In the genomic region with DNA sequence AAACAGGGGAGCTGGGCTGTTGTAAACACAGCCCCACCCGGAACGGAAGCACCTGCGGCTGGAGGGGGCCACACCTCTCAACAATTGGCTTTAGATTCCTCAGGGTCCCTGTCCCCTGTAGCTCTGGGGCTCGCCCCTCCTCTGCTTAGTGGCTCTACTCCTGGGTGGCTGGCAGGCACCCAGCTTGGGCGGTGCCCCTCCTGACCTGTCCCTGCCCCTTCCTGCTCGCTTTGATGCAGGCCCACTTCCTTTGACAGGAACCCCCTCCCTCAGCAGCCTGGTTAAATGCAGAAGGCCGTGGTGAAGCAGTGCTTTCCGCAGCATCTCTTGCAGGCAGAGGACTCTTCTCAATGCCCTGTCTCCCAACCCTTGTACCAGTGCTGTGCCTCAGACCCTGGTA, we compare ENCODE assay signal across 8 mouse cellular contexts. TPM values are rescaled to one million over a fixed set of nuclear protein-coding genes. Genes with fewer than 3 reads are reported as not detected.
A peak's percentile ranks its signal among the peaks of the same experiment; 100 is the strongest.
DNase-seq lines count a peak whose midpoint lies in the region; ATAC-seq and TF ChIP-seq lines count a peak whose summit lies in the region.

No protein-coding gene starts in this region.

- H3K4me2 ChIP-seq in midbrain, postnatal 0 days (ENCODE audit: low read depth, low read length, poor library complexity, severe bottlenecking) = no peak overlapping the region
- H3K4me2 ChIP-seq in midbrain, embryonic 14.5 days (ENCODE audit: low read length) = no peak overlapping the region
- H3K4me2 ChIP-seq in embryonic facial prominence, embryonic 12.5 days (replicated peaks) = no peak overlapping the region
- peak overlapping the region; percentile 37; the same call in 1 of the 2 replicates for H3K4me2 ChIP-seq in intestine, postnatal 0 days (replicated peaks; ENCODE audit: low read depth)

- 70% methylated on average over 8 of the region's 8 CpGs for WGBS in midbrain, postnatal 0 days
- WGBS in midbrain, embryonic 14.5 days = 86% methylated on average over 8 of the region's 8 CpGs
- WGBS in embryonic facial prominence, embryonic 12.5 days = 76% methylated on average over 8 of the region's 8 CpGs
- 29% methylated on average over 8 of the region's 8 CpGs for WGBS in intestine, postnatal 0 days

- ATAC-seq in midbrain, postnatal 0 days (ENCODE audit: low FRiP score) = no peak
- no peak for ATAC-seq in midbrain, embryonic 14.5 days (ENCODE audit: low FRiP score, low TSS enrichment)
- ATAC-seq in embryonic facial prominence, embryonic 12.5 days (ENCODE audit: insufficient number of reproducible peaks, insufficient read depth, low FRiP score, low TSS enrichment) = no peak
- no peak for ATAC-seq in intestine, postnatal 0 days

- H3K27ac ChIP-seq in midbrain, postnatal 0 days (ENCODE audit: low read depth, low read length) = 0 out of 2 replicates have a peak overlapping the region, but pooled peaks have one; percentile 12
- no peak overlapping the region for H3K27ac ChIP-seq in midbrain, embryonic 14.5 days (replicated peaks; ENCODE audit: low read depth, low read length)
- peak overlapping the region; percentile 50; the same call in 1 of the 2 replicates for H3K27ac ChIP-seq in embryonic facial prominence, embryonic 12.5 days
- peak overlapping the region; percentile 50 for H3K27ac ChIP-seq in intestine, postnatal 0 days (ENCODE audit: low read depth, low read length)

- H3K9me3 ChIP-seq in midbrain, postnatal 0 days (ENCODE audit: low read length) = no peaks in the 10 kb centered on the region
- H3K9me3 ChIP-seq in midbrain, embryonic 14.5 days (ENCODE audit: control insufficient read depth, low read length) = no peaks in the 10 kb centered on the region
- H3K9me3 ChIP-seq in embryonic facial prominence, embryonic 12.5 days = no peaks in the 10 kb centered on the region
- no peaks in the 10 kb centered on the region for H3K9me3 ChIP-seq in intestine, postnatal 0 days (ENCODE audit: control insufficient read depth)

- DNase-seq in midbrain, postnatal 0 days (ENCODE audit: low spot score) = no peak
- no peak for DNase-seq in midbrain, embryonic 14.5 days
- DNase-seq in lung, postnatal 25 days (ENCODE audit: low spot score) = peak; percentile 86
- peak; percentile 75 to 82 for DNase-seq in thymus, postnatal 10 days (ENCODE audit: low spot score in 2 of 2)
- DNase-seq in retina, postnatal 1 day = no peak
- no peak for DNase-seq in urinary bladder, postnatal 14 days (ENCODE audit: low spot score)

- no peak overlapping the region for H3K4me3 ChIP-seq in midbrain, postnatal 0 days (ENCODE audit: low read depth, low read length)
- no peak overlapping the region for H3K4me3 ChIP-seq in midbrain, embryonic 14.5 days (replicated peaks; ENCODE audit: low read depth, low read length)
- H3K4me3 ChIP-seq in embryonic facial prominence, embryonic 12.5 days = no peak overlapping the region
- H3K4me3 ChIP-seq in intestine, postnatal 0 days (ENCODE audit: low read depth, low read length) = no peak overlapping the region

- peaks cover 3% of the 10 kb centered on the region; the same call in 1 of the 2 replicates for H3K4me1 ChIP-seq in midbrain, postnatal 0 days (ENCODE audit: insufficient read depth, low read length)
- H3K4me1 ChIP-seq in midbrain, embryonic 14.5 days (ENCODE audit: control insufficient read depth, insufficient read depth, low read length) = peaks cover 7% of the 10 kb centered on the region
- peaks cover 26% of the 10 kb centered on the region for H3K4me1 ChIP-seq in embryonic facial prominence, embryonic 12.5 days
- peaks cover 5% of the 10 kb centered on the region; the same call in 1 of the 2 replicates for H3K4me1 ChIP-seq in intestine, postnatal 0 days (replicated peaks; ENCODE audit: control insufficient read depth, insufficient read depth, low read length)

- 0 out of 2 replicates have a peak overlapping the region, but pooled peaks have one; percentile 19 for H3K9ac ChIP-seq in midbrain, postnatal 0 days (replicated peaks; ENCODE audit: low read length, poor library complexity, severe bottlenecking)
- H3K9ac ChIP-seq in midbrain, embryonic 14.5 days (replicated peaks; ENCODE audit: low read length) = no peak overlapping the region
- H3K9ac ChIP-seq in embryonic facial prominence, embryonic 12.5 days = 0 out of 2 replicates have a peak overlapping the region, but pooled peaks have one; percentile 1
- H3K9ac ChIP-seq in intestine, postnatal 0 days (ENCODE audit: low read depth, low read length) = no peak overlapping the region

- H3K27me3 ChIP-seq in midbrain, postnatal 0 days (ENCODE audit: insufficient read depth, low read length) = no peaks in the 10 kb centered on the region
- H3K27me3 ChIP-seq in midbrain, embryonic 14.5 days (ENCODE audit: control insufficient read depth, insufficient read depth, low read length) = no peaks in the 10 kb centered on the region
- no peaks in the 10 kb centered on the region for H3K27me3 ChIP-seq in embryonic facial prominence, embryonic 12.5 days
- no peaks in the 10 kb centered on the region for H3K27me3 ChIP-seq in intestine, postnatal 0 days (replicated peaks; ENCODE audit: control insufficient read depth, insufficient read depth, low read length)

- TF ChIP-seq CTCF in midbrain, postnatal 0 days (IDR thresholded peaks at IDR 0.05) = no peak
- no peak for TF ChIP-seq CTCF in intestine, postnatal 0 days (IDR thresholded peaks at IDR 0.05; ENCODE audit: low read depth)

- H3K36me3 ChIP-seq in midbrain, postnatal 0 days (ENCODE audit: insufficient read depth, low read length) = peaks cover 45% of the 10 kb centered on the region
- peaks cover 71% of the 10 kb centered on the region for H3K36me3 ChIP-seq in midbrain, embryonic 14.5 days (ENCODE audit: control insufficient read depth, insufficient read depth, low read length)
- H3K36me3 ChIP-seq in embryonic facial prominence, embryonic 12.5 days = peaks cover 58% of the 10 kb centered on the region
- H3K36me3 ChIP-seq in intestine, postnatal 0 days (ENCODE audit: control insufficient read depth, insufficient read depth) = peaks cover 58% of the 10 kb centered on the region

RNA-seq across cellular contexts. Expression of a gene that starts 2.8 kb away (rescaled TPM):
- total RNA-seq in midbrain, postnatal 0 days (2014; rRNA removed) = 1,069 and 1,136 TPM in 2 replicates
- 671 and 697 TPM in 2 replicates for polyA plus RNA-seq in midbrain, postnatal 0 days (2015; fragmentation: Nextera tagmentation; extraction: Ambion mirVana)
- polyA plus RNA-seq in midbrain, embryonic 14.5 days (2014; fragmentation: Nextera tagmentation; extraction: Ambion mirVana) = 915 and 960 TPM in 2 replicates
- polyA plus RNA-seq in embryonic facial prominence, embryonic 12.5 days (2016; fragmentation: Nextera tagmentation; extraction: Ambion mirVana) = 1,448 and 1,491 TPM in 2 replicates
- polyA plus RNA-seq in intestine, postnatal 0 days (2015; fragmentation: Nextera tagmentation; extraction: Ambion mirVana) = 1,691 and 1,755 TPM in 2 replicates

RNA-seq across cellular contexts. Expression of a gene that starts 7.2 kb away (rescaled TPM):
- 1,048 and 1,621 TPM in 2 replicates for total RNA-seq in midbrain, postnatal 0 days (2014; rRNA removed)
- 667 and 701 TPM in 2 replicates for polyA plus RNA-seq in midbrain, postnatal 0 days (2015; fragmentation: Nextera tagmentation; extraction: Ambion mirVana)
- polyA plus RNA-seq in midbrain, embryonic 14.5 days (2014; fragmentation: Nextera tagmentation; extraction: Ambion mirVana) = 746 and 846 TPM in 2 replicates
- 1,339 and 1,342 TPM in 2 replicates for polyA plus RNA-seq in embryonic facial prominence, embryonic 12.5 days (2016; fragmentation: Nextera tagmentation; extraction: Ambion mirVana)
- polyA plus RNA-seq in intestine, postnatal 0 days (2015; fragmentation: Nextera tagmentation; extraction: Ambion mirVana) = 1,616 and 1,752 TPM in 2 replicates

RNA-seq across cellular contexts. Expression of a gene that starts 14.6 kb away (rescaled TPM):
- total RNA-seq in midbrain, postnatal 0 days (2014; rRNA removed) = 2.0 TPM in 1 of 2 replicates, not detected in the other
- 0.39 TPM in 1 of 2 replicates, not detected in the other for polyA plus RNA-seq in midbrain, postnatal 0 days (2015; fragmentation: Nextera tagmentation; extraction: Ambion mirVana)
- 0.53 TPM in 1 of 2 replicates, not detected in the other for polyA plus RNA-seq in midbrain, embryonic 14.5 days (2014; fragmentation: Nextera tagmentation; extraction: Ambion mirVana)
- polyA plus RNA-seq in embryonic facial prominence, embryonic 12.5 days (2016; fragmentation: Nextera tagmentation; extraction: Ambion mirVana) = 0.22 and 0.27 TPM in 2 replicates
- 0.70 and 0.82 TPM in 2 replicates for polyA plus RNA-seq in intestine, postnatal 0 days (2015; fragmentation: Nextera tagmentation; extraction: Ambion mirVana)

RNA-seq across cellular contexts. Expression of a gene that starts 14.8 kb away (rescaled TPM):
- 3.4 and 7.8 TPM in 2 replicates for total RNA-seq in midbrain, postnatal 0 days (2014; rRNA removed)
- polyA plus RNA-seq in midbrain, postnatal 0 days (2015; fragmentation: Nextera tagmentation; extraction: Ambion mirVana) = 1.3 and 1.7 TPM in 2 replicates
- polyA plus RNA-seq in midbrain, embryonic 14.5 days (2014; fragmentation: Nextera tagmentation; extraction: Ambion mirVana) = 0.50 and 1.4 TPM in 2 replicates
- polyA plus RNA-seq in embryonic facial prominence, embryonic 12.5 days (2016; fragmentation: Nextera tagmentation; extraction: Ambion mirVana) = 0.67 and 1.1 TPM in 2 replicates
- polyA plus RNA-seq in intestine, postnatal 0 days (2015; fragmentation: Nextera tagmentation; extraction: Ambion mirVana) = 2.1 and 2.7 TPM in 2 replicates

RNA-seq across cellular contexts. Expression of a gene that starts 17.8 kb away (rescaled TPM):
- total RNA-seq in midbrain, postnatal 0 days (2014; rRNA removed) = 27.2 and 30.5 TPM in 2 replicates
- polyA plus RNA-seq in midbrain, postnatal 0 days (2015; fragmentation: Nextera tagmentation; extraction: Ambion mirVana) = 36.4 and 44.5 TPM in 2 replicates
- polyA plus RNA-seq in midbrain, embryonic 14.5 days (2014; fragmentation: Nextera tagmentation; extraction: Ambion mirVana) = 4.8 and 21.8 TPM in 2 replicates
- polyA plus RNA-seq in embryonic facial prominence, embryonic 12.5 days (2016; fragmentation: Nextera tagmentation; extraction: Ambion mirVana) = 25.8 and 26.0 TPM in 2 replicates
- 2,929 and 3,267 TPM in 2 replicates for polyA plus RNA-seq in intestine, postnatal 0 days (2015; fragmentation: Nextera tagmentation; extraction: Ambion mirVana)

Comparison
In these comparisons a context has a peak if more than half of its experiments do, and no peak if none do; other contexts are left out.
1. H3K9ac ChIP-seq: peak in midbrain, postnatal 0 days (single experiment) and embryonic facial prominence, embryonic 12.5 days (single experiment); none in midbrain, embryonic 14.5 days (single experiment) and intestine, postnatal 0 days (single experiment).
2. DNase-seq: peak in lung, postnatal 25 days (single experiment) and thymus, postnatal 10 days (2 of 2); none in midbrain, postnatal 0 days (single experiment), midbrain, embryonic 14.5 days (single experiment), retina, postnatal 1 day (single experiment) and urinary bladder, postnatal 14 days (single experiment).